Mouse (Mus musculus) limb, embryonic 15.5 days (tissue): ENCODE results near the gene Iqcd. TPM values are rescaled to one million over a fixed set of nuclear protein-coding genes. Genes with fewer than 3 reads are reported as not detected.

Experiments used
- ATAC-seq: fragments of 200-750 bp; cut with Nextera tagmentation; 2 replicates; pipeline ENCODE4 v1.8.0; 2017; ENCODE audit warnings: low read depth, moderate TSS enrichment; ENCODE audit not compliant: insufficient number of reproducible peaks, low FRiP score, low TSS enrichment
- H3K27ac ChIP-seq: fragments of 300-500 bp; sonication (generic); 2 replicates; pipeline ENCODE4 v1.5.1; 2015; ENCODE audit warnings: moderate library complexity, mild to moderate bottlenecking, inconsistent platforms
- H3K27me3 ChIP-seq: fragments of 300-500 bp; sonication (generic); 2 replicates; pipeline ENCODE4 v1.6.1; 2015; ENCODE audit warnings: inconsistent platforms
- H3K36me3 ChIP-seq: fragments of 300-500 bp; sonication (generic); 2 replicates; pipeline ENCODE4 v1.6.1; 2015; ENCODE audit warnings: inconsistent platforms
- H3K4me1 ChIP-seq: fragments of 300-500 bp; sonication (generic); 2 replicates; pipeline ENCODE4 v1.6.1; 2015; ENCODE audit warnings: inconsistent platforms
- H3K4me2 ChIP-seq: fragments of 300-500 bp; sonication (generic); 2 replicates; pipeline ENCODE4 v1.6.1; 2015; ENCODE audit warnings: mild to moderate bottlenecking, inconsistent platforms
- H3K4me3 ChIP-seq: fragments of 300-500 bp; sonication (generic); 2 replicates; pipeline ENCODE4 v1.5.1; 2015; ENCODE audit warnings: mild to moderate bottlenecking, inconsistent platforms
- H3K9ac ChIP-seq: fragments of 300-500 bp; sonication (generic); 2 replicates; pipeline ENCODE4 v1.6.1; 2015; ENCODE audit warnings: inconsistent platforms
- H3K9me3 ChIP-seq: fragments of 300-500 bp; sonication (generic); 2 replicates; pipeline ENCODE4 v1.6.1; 2016; ENCODE audit warnings: inconsistent platforms
- WGBS: fragments of 180-500 bp; shearing (Covaris S2); methylation state at CpG from one replicate; pipeline ENCODE4 v1.1.7; 2015; 5-methylcytosine and 5-hydroxymethylcytosine counted together
- polyA plus RNA-seq: library from polyadenylated mRNA; unstranded; fragments of >200 nt; fragmentation: Nextera tagmentation; extraction: Ambion mirVana; gene quantifications from 2 replicates; pipeline ENCODE4 v1.2.1, GENCODE M21; 2015

Iqcd gene
- polyA plus RNA-seq, 1 experiment from 2014 or later, result 0.38 TPM

GRCm38 (mm10) chr5:120587940-120588568 is 762 bp upstream of the Iqcd start:
- Histone ChIP-seq H3K4me2 (peak overlapping the region; percentile 91), H3K9ac (peak overlapping the region; percentile 89), H3K4me1 (peaks cover 37% of the 10 kb centered on the region), H3K36me3 (peaks cover 19% of the 10 kb centered on the region), H3K4me3 (peak overlapping the region; percentile 90), H3K9me3 (no peaks in the 10 kb centered on the region), H3K27me3 (no peaks in the 10 kb centered on the region), H3K27ac (peak overlapping the region; percentile 72)
- ATAC-seq, result no peak
- WGBS, result under 1% methylated on average over 28 of the region's 29 CpGs

DNA sequence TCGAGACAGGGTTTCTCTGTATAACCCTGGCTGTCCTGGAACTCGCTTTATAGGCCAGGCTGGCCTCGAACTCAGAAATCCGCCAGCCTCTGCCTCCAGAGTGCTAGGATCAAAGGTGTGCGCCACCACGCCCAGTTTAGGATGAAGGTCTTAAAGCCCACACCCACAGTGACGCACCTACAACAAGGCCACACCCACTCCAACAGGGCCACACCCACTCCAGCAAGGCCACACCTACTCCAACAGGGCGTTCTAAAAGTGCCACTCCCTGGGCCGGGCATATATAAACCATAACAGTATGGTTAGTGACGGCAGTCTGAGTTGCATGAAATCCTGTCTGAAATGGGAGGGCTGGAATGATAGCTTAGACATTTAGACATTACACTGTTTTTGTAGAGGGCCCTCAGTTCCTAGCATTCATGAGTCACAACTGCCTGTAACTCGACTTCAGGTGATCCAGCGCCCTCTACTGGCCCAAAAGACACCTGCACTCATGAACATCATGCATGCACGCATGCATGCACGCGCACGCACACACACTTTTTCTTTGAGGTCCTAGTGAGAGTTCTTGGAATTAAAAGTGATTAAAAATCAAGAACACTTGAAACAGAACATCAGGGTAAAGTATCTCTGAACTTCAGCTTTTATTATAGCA is 1.7 kb downstream of the Iqcd start:
- no peaks in the 10 kb centered on the region for H3K9me3 ChIP-seq
- no peak overlapping the region for H3K9ac ChIP-seq
- no peaks in the 10 kb centered on the region for H3K27me3 ChIP-seq
- no peak overlapping the region for H3K27ac ChIP-seq
- WGBS, result 74% methylated on average over 16 of the region's 16 CpGs
- ATAC-seq, result no peak
- H3K36me3 ChIP-seq, result no peaks in the 10 kb centered on the region
- no peak overlapping the region for H3K4me3 ChIP-seq
- H3K4me1 ChIP-seq, result peaks cover 25% of the 10 kb centered on the region
- no peak overlapping the region for H3K4me2 ChIP-seq

GRCm38 (mm10) chr5:120592141-120592540 is 3.3 kb downstream of the Iqcd start:
- no peaks in the 10 kb centered on the region for H3K9me3 ChIP-seq
- H3K9ac ChIP-seq, result no peak overlapping the region
- H3K27me3 ChIP-seq, result no peaks in the 10 kb centered on the region
- no peak overlapping the region for H3K27ac ChIP-seq
- H3K36me3 ChIP-seq, result no peaks in the 10 kb centered on the region
- peaks cover 15% of the 10 kb centered on the region for H3K4me1 ChIP-seq
- no peak for ATAC-seq
- no peak overlapping the region for H3K4me2 ChIP-seq
- no peak overlapping the region for H3K4me3 ChIP-seq
- 63% methylated on average over 7 of the region's 7 CpGs for WGBS

- Histone ChIP-seq H3K27me3 (no peaks in the 10 kb centered on the region), H3K9ac (no peak overlapping the region), H3K27ac (no peak overlapping the region), H3K4me1 (no peaks in the 10 kb centered on the region), H3K4me3 (no peak overlapping the region), H3K36me3 (no peaks in the 10 kb centered on the region), H3K4me2 (no peak overlapping the region), H3K9me3 (no peaks in the 10 kb centered on the region)
- 89% methylated on average over 6 of the region's 6 CpGs for WGBS
- no peak for ATAC-seq
These were observed 5.7 kb downstream of the Iqcd start for GRCm38 (mm10) chr5:120594485-120594884.

GRCm38 (mm10) chr5:120599625-120600024 is 10.8 kb downstream of the Iqcd start:
- 88% methylated on average over 6 of the region's 6 CpGs for WGBS
- no peak overlapping the region for H3K4me3 ChIP-seq
- H3K27ac ChIP-seq, result no peak overlapping the region

DNA sequence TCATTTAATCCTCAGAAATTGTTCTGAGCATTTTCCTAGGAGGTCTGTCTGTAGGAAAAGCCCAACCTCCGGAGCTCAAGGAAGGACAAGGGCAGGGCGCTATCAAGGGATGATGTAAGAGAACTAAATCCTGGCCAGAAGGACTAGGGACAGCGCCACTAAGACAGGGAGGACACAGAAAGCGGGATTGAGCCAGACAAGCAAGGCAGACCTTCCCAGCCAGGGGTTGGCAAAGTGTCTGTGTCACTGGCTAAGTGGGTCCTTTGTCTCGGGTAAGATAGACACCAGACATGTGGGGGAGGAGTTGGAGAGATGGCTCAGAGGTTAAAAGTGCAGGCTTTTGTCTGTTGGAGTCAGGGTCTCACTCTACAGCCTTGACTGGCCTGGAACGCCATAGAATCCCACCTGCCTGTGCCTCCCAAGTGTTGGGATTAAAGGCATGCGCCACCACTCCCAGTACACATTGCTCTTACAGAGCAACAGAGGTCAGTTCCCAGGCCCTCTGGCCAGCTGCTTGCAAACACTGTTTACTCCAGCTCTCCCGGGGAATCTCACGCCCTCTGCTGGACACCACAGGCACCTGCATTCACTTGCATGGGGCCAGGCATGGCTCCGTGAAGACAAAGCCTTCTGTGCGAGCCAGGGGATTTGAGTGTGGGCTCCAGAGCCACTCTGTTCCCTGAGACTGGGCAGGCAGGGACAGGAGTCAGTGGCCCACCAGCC is 12.3 kb downstream of the Iqcd start:
- Histone ChIP-seq H3K4me1 (peaks cover 5% of the 10 kb centered on the region), H3K36me3 (no peaks in the 10 kb centered on the region), H3K4me3 (no peak overlapping the region), H3K27me3 (no peaks in the 10 kb centered on the region), H3K9ac (no peak overlapping the region), H3K9me3 (no peaks in the 10 kb centered on the region), H3K4me2 (no peak overlapping the region), H3K27ac (no peak overlapping the region)
- ATAC-seq, result no peak
- WGBS, result 65% methylated on average over 11 of the region's 11 CpGs

More at GRCm38 (mm10) chr5:120599625-120600024, 10.8 kb downstream of the Iqcd start:
- no peaks in the 10 kb centered on the region for H3K4me1 ChIP-seq
- H3K4me2 ChIP-seq, result no peak overlapping the region
- H3K9ac ChIP-seq, result no peak overlapping the region
- H3K27me3 ChIP-seq, result no peaks in the 10 kb centered on the region
- no peaks in the 10 kb centered on the region for H3K36me3 ChIP-seq
- ATAC-seq, result no peak
- H3K9me3 ChIP-seq, result no peaks in the 10 kb centered on the region

GRCm38 (mm10) chr5:120602210-120602609 is 13.4 kb downstream of the Iqcd start:
- H3K4me2 ChIP-seq, result no peak overlapping the region

GRCm38 (mm10) chr5:120603515-120603914 is 14.7 kb downstream of the Iqcd start:
- no peaks in the 10 kb centered on the region for H3K9me3 ChIP-seq
- WGBS, result 69% methylated on average over 7 of the region's 7 CpGs
- H3K27ac ChIP-seq, result no peak overlapping the region
- no peak for ATAC-seq
- no peak overlapping the region for H3K4me3 ChIP-seq
- no peak overlapping the region for H3K9ac ChIP-seq
- H3K4me1 ChIP-seq, result peaks cover 5% of the 10 kb centered on the region
- H3K36me3 ChIP-seq, result peaks cover 5% of the 10 kb centered on the region
- H3K4me2 ChIP-seq, result no peak overlapping the region
- H3K27me3 ChIP-seq, result no peaks in the 10 kb centered on the region

More at GRCm38 (mm10) chr5:120602210-120602609, 13.4 kb downstream of the Iqcd start:
- no peak overlapping the region for H3K27ac ChIP-seq
- no peaks in the 10 kb centered on the region for H3K36me3 ChIP-seq
- no peaks in the 10 kb centered on the region for H3K9me3 ChIP-seq
- H3K4me3 ChIP-seq, result no peak overlapping the region
- WGBS, result 88% methylated on average over 12 of the region's 12 CpGs
- ATAC-seq, result no peak
- no peaks in the 10 kb centered on the region for H3K27me3 ChIP-seq
- no peak overlapping the region for H3K9ac ChIP-seq
- peaks cover 5% of the 10 kb centered on the region for H3K4me1 ChIP-seq

- 4% methylated on average over 6 of the region's 6 CpGs for WGBS
- H3K9me3 ChIP-seq, result no peaks in the 10 kb centered on the region
- no peaks in the 10 kb centered on the region for H3K27me3 ChIP-seq
- H3K36me3 ChIP-seq, result peaks cover 13% of the 10 kb centered on the region
- H3K4me2 ChIP-seq, result peak overlapping the region; percentile 61
- ATAC-seq, result no peak; the same call in 1 of the 2 replicates
- H3K27ac ChIP-seq, result no peak overlapping the region
- H3K9ac ChIP-seq, result no peak overlapping the region
- H3K4me3 ChIP-seq, result peak overlapping the region; percentile 36
- peaks cover 5% of the 10 kb centered on the region for H3K4me1 ChIP-seq
These were observed 16.0 kb downstream of the Iqcd start for GRCm38 (mm10) chr5:120604839-120605238.

GRCm38 (mm10) chr5:120605241-120605661 is 16.4 kb downstream of the Iqcd start:
- Histone ChIP-seq H3K4me2 (peak overlapping the region; percentile 61), H3K27ac (no peak overlapping the region), H3K27me3 (no peaks in the 10 kb centered on the region), H3K4me3 (peak overlapping the region; percentile 36), H3K36me3 (peaks cover 16% of the 10 kb centered on the region), H3K4me1 (peaks cover 5% of the 10 kb centered on the region), H3K9me3 (no peaks in the 10 kb centered on the region), H3K9ac (no peak overlapping the region)
- under 1% methylated on average over 10 of the region's 10 CpGs for WGBS
- ATAC-seq, result no peak

DNA sequence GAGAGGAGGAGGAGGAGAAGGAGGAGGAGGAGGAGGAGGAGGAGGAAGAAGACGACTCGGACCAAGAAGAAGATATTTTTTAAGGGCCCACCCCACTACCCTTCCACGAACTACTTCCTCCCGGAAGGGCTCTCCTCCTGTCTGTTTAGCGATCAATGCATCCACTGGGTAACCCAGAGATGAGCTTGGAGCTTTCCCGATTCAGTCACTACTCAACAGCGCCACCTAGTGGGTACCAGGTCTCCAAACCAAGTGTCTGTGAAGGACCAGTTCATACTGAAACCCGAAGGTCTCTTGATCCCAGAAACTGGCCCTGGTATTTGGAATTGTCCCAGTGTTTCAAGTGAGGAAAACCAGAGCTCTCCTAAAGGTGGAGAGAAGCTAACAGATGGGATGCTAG is 16.9 kb downstream of the Iqcd start:
- H3K9ac ChIP-seq, result no peak overlapping the region
- no peaks in the 10 kb centered on the region for H3K27me3 ChIP-seq
- H3K36me3 ChIP-seq, result peaks cover 16% of the 10 kb centered on the region
- 1% methylated on average over 8 of the region's 8 CpGs for WGBS
- H3K4me2 ChIP-seq, result peak overlapping the region; percentile 61
- no peak for ATAC-seq
- no peaks in the 10 kb centered on the region for H3K9me3 ChIP-seq
- H3K27ac ChIP-seq, result no peak overlapping the region
- H3K4me1 ChIP-seq, result peaks cover 5% of the 10 kb centered on the region
- H3K4me3 ChIP-seq, result peak overlapping the region; percentile 36

GRCm38 (mm10) chr5:120606590-120607200 is 17.9 kb downstream of the Iqcd start:
- Histone ChIP-seq H3K27me3 (no peaks in the 10 kb centered on the region), H3K4me1 (peaks cover 14% of the 10 kb centered on the region), H3K9ac (no peak overlapping the region), H3K9me3 (no peaks in the 10 kb centered on the region), H3K4me3 (no peak overlapping the region), H3K4me2 (no peak overlapping the region), H3K27ac (no peak overlapping the region), H3K36me3 (peaks cover 16% of the 10 kb centered on the region)
- 72% methylated on average over 25 of the region's 25 CpGs for WGBS
- ATAC-seq, result no peak
